Mouse (Mus musculus): ENCODE results near the gene Gm20458. TPM values are rescaled to one million over a fixed set of nuclear protein-coding genes. Genes with fewer than 3 reads are reported as not detected.

Gm20458 gene
- total RNA-seq, 2 experiments from 2014 or later: 7.6 to 9.4 TPM

GRCm38 (mm10) chr2:164448140-164448539 is 12.6 kb upstream of the Gm20458 start:
- no peak overlapping the region for H3K4me3 ChIP-seq
- no peak for TF ChIP-seq CTCF (IDR thresholded peaks at IDR 0.05)
- no peak overlapping the region for H3K27ac ChIP-seq
- no peak for DNase-seq
- intact Hi-C loops (cut with DNase I): no loop called here

GRCm38 (mm10) chr2:164448921-164449320 is 11.8 kb upstream of the Gm20458 start:
- H3K27ac ChIP-seq: no peak overlapping the region
- DNase-seq: no peak
- no peak for TF ChIP-seq CTCF (IDR thresholded peaks at IDR 0.05)
- no peak overlapping the region for H3K4me3 ChIP-seq
- intact Hi-C loops (cut with DNase I): no loop called here

- intact Hi-C loops (cut with DNase I): no loop called here
- no peak for DNase-seq
- TF ChIP-seq CTCF (IDR thresholded peaks at IDR 0.05): no peak
- peak overlapping the region; percentile 16; the same call in 1 of the 2 replicates for H3K27ac ChIP-seq
- no peak overlapping the region for H3K4me3 ChIP-seq
Observed at GRCm38 (mm10) chr2:164449341-164450042, 11.3 kb upstream of the Gm20458 start.

DNA sequence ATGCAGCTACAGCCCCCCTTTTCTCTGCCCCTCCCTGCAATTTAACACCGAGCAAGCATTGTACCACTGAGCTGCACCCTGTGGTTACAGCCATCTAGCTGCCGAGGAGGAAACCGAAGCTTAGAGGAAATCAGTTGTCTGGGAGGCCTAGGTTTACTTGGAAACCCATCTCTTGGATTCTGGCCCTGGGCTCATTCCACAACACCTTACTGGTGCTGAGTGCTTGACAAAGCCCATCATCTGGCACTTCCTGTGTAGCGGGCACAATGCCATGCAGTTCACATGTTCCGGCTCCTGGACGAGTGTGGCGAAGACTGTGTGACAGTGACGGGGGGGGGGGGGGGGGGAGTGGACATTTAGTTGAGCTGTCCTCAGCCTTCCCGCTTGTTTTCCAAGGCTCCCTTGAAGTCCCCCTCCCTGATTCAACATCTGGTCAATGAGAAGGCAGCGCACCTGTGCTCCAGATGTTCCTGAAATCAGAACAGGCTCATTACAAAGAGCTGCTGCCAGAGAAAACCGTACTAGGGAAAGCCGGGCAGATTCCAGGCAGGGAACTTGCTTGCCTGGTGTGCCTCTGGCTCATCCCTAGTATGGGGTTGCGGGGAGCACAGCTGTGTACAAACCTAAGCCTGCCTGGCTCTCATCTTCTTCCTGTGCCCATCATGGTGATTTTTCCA is 8.6 kb upstream of the Gm20458 start:
- Histone ChIP-seq H3K4me3 (no peak overlapping the region), H3K27ac (no peak overlapping the region)
- peak; percentile 52 for DNase-seq
- TF ChIP-seq CTCF (IDR thresholded peaks at IDR 0.05): no peak
- intact Hi-C loops (cut with DNase I): no loop called here

GRCm38 (mm10) chr2:164453047-164453757 is 7.6 kb upstream of the Gm20458 start:
- intact Hi-C loops (cut with DNase I): no loop called here
- no peak for DNase-seq
- TF ChIP-seq CTCF (IDR thresholded peaks at IDR 0.05): no peak
- H3K27ac ChIP-seq: no peak overlapping the region
- H3K4me3 ChIP-seq: no peak overlapping the region

DNA sequence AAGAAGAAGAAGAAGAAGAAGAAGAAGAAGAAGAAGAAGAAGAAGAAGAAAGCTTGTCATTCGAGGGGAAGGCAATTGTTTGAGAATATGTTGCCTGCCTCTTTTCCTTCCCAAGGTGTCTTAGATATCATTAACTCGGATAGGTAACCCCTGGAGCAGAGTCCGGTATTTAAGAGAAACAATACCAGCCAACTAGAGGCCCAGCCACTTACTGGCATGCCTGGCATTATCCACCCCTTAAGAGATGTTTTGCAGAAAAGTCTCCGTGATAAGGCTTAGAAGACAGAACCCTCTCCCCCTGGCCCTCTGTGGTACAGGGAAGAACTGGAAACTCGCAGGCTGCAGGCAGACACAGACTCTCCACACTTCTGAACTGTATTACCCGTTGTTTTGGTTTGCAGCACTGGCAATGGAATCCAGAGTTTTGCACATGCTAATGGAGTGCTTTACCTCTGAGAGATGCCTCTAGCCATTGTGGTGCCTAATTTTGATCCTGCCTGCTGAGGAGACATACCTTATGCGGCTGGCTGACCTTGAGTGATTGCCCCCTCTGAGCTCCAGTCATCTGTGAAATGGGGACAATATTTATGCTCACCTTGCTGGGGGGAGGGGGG is 6.8 kb upstream of the Gm20458 start:
- Histone ChIP-seq H3K27ac (peak overlapping the region; percentile 85; the same call in 1 of the 2 replicates), H3K4me3 (no peak overlapping the region)
- no peak for DNase-seq
- TF ChIP-seq CTCF (IDR thresholded peaks at IDR 0.05): no peak
- intact Hi-C loops (cut with DNase I): loop anchor here (2.0 kb wide), 1 partner anchor 13 kb away; no protein-coding TSS in a partner anchor

DNA sequence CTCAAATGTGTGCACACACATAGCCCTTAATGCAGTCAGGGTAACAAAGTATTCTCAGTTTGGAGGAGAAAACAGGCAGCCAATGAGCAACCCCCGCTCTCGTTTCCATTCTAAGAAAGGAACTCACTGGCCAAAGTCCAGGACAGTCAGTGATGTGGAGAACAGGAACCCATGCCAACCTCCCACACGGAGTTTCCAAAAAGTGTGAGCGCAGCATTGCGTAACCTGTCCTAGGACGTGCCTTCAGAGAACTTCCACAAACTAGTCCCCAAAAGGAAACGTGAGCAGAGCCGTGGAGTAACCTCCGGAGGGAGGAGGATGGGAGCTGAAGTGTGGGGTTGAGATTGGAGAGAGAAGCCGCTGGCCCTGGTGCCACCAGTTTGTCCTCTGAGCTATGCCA is 5.9 kb upstream of the Gm20458 start:
- intact Hi-C loops (cut with DNase I): loop anchor here (2.0 kb wide), 1 partner anchor 14 kb away; no protein-coding TSS in a partner anchor

GRCm38 (mm10) chr2:164455421-164456190 is 5.2 kb upstream of the Gm20458 start:
- DNase-seq: peak; percentile 75
- peak overlapping the region; percentile 85 for H3K27ac ChIP-seq
- TF ChIP-seq CTCF (IDR thresholded peaks at IDR 0.05): no peak
- H3K4me3 ChIP-seq: no peak overlapping the region
- intact Hi-C loops (cut with DNase I): loop anchor here (2.0 kb wide), 1 partner anchor 15 kb away; no protein-coding TSS in a partner anchor

More for the DNA sequence above, 5.9 kb upstream of the Gm20458 start:
- Histone ChIP-seq H3K27ac (peak overlapping the region; percentile 85), H3K4me3 (peak overlapping the region; percentile 24; the same call in 1 of the 2 replicates)
- DNase-seq: peak; percentile 85
- TF ChIP-seq CTCF (IDR thresholded peaks at IDR 0.05): no peak

GRCm38 (mm10) chr2:164456413-164456812 is 4.4 kb upstream of the Gm20458 start:
- intact Hi-C loops (cut with DNase I): no loop called here
- Histone ChIP-seq H3K27ac (peak overlapping the region; percentile 85), H3K4me3 (no peak overlapping the region; the same call in 1 of the 2 replicates)
- TF ChIP-seq CTCF (IDR thresholded peaks at IDR 0.05): no peak
- DNase-seq: no peak

DNA sequence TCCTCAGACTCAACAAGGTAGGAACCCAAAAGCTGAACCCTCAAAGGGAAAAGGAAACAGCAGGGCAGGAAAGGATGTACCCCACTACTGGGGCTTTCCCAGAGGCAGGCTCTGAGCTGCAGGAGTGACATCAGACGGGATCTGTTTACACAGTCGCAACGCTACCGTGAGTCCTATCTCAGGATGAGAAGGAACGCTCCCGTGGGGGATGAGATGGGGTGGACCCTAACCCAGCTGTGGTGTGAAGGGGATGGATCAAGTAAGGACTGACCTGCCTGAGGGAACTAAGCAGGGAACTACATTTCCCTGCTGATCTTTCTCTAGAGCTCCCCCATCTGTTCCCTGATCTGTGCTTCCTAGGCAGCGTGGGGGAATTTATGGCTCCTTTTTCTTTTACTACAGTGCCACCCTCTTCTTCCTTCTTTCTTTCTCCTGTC is 3.9 kb upstream of the Gm20458 start, which contains the start of gene Sys1:
Gene Sys1 (plus strand): TSS at position 101 of the 437 bp plus-strand sequence.
- peak; percentile 33 for DNase-seq
- Histone ChIP-seq H3K4me3 (peak within 1 kb of the TSS; percentile 48), H3K27ac (peak within 1 kb of the TSS; percentile 85)
- peak; percentile 53 for TF ChIP-seq CTCF (IDR thresholded peaks at IDR 0.05)
- intact Hi-C loops (cut with DNase I): loop anchor here (1.0 kb wide), 1 partner anchor 40 kb away; no protein-coding TSS in a partner anchor

DNA sequence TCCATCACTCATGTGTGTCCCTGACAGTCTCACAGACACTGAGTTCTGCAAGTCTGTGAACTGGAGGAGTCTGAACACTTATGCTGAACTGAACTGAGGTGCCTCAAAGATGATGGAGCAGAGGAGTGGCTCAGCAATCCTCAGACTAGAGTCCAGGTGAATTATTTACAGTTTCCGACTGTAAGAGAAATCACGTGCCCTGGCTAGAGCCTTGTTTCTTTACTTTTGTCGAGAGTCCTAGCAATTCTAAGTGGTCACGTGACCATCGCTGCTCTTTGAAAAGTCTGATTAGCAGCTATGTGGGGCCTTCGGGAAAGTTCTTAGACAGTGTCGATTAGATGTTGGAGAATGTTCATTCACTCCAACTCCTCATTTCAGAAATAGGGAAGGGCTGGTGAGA is 2.8 kb upstream of the Gm20458 start:
- TF ChIP-seq CTCF (IDR thresholded peaks at IDR 0.05): no peak
- DNase-seq: no peak
- Histone ChIP-seq H3K4me3 (no peak overlapping the region), H3K27ac (no peak overlapping the region)
- intact Hi-C loops (cut with DNase I): loop anchor here (1.0 kb wide), 1 partner anchor 41 kb away; no protein-coding TSS in a partner anchor
